Mouse (Mus musculus) brain, embryonic 14.5 days (tissue): ENCODE measurements around the gene Id1.

Source experiments
- CTCF ChIP-seq: fragments of 200-500 bp; IDR thresholded peaks from 2 replicates; pipeline ENCODE4 v1.5.1; 2012; ENCODE audit warnings: inconsistent platforms, mild to moderate bottlenecking, moderate library complexity, borderline replicate concordance; ENCODE audit not compliant: insufficient read depth, insufficient read length; ENCODE audit errors: extremely low read depth
- POLR2A ChIP-seq: fragments of 200-500 bp; IDR thresholded peaks from 2 replicates; pipeline ENCODE4 v1.6.1; 2012; ENCODE audit warnings: mild to moderate bottlenecking, inconsistent platforms, borderline replicate concordance; ENCODE audit not compliant: poor library complexity, insufficient read depth, insufficient read length, severe bottlenecking; ENCODE audit errors: extremely low read depth

GRCm38 (mm10) chr2:152775357-152775756 lies 39.3 kb downstream of the Id1 start:
- no peak for TF ChIP-seq CTCF
- TF ChIP-seq POLR2A, result no peak
